Mouse (Mus musculus) left cerebral cortex, postnatal 25 days (tissue): ENCODE measurements at regions not wholly inside any gene's neighbourhood (a gene's known extent, or its start where the extent isn't known, plus 50 kb on each side); places are given as distances from the start of the nearest gene placed in this dataset.

Source experiments
- DNase-seq, 2 experiments: peaks; one replicate each; pipeline ENCODE4 v3.0.0; 2022; ENCODE audit warnings: low spot score in 2 of 2, mixed read lengths in 1 of 2
- intact Hi-C: fragments of 180-260 bp; cut with DNase I; formaldehyde crosslinking; loops from one replicate; pipeline ENCODE4 v1.15.1; 2025

DNA sequence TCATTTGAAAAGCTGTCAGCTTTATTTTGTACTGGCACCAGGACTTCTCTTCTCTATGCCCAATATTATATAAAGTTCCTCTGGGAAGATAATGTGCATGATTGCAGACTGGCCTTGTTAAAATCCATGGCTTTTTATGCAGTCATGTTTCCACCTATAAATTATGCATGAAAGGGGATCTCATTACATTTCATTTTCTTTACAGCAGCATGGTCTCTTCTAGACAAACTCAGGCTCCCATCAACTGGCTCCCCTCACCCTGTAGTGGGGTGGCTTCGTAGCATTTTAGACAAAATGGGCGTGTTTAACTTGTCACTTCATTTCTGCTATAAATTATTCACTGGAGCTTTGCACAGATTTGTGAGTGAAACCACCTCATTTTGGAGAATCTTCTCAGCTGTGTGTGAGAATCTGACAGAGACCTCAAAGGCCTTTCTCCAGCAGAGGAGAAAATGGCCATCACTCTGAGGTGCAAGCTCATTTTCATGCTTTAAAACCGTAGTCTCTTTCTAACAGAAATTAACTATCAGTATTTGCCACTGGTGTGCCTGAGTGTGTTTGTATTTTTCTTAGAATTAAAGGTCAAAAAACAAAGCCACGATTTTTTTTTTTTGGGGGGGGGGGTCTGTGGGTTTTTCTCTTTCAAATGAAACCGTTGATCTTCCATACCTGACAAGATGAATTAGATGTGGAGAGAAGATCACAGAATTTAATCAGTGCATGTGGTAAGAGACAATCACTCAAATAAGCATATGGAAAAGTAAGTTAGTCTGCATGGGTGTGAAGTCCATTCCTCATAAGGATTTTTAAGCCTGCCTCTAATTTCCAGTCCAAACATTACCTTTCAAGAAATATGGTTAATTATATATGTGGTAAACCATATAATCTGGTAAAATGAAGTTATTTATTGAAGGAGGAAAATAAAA, 111.4 kb upstream of the 1700008P02Rik start:
- no peak for DNase-seq
- intact Hi-C loops, result no loop called here

DNA sequence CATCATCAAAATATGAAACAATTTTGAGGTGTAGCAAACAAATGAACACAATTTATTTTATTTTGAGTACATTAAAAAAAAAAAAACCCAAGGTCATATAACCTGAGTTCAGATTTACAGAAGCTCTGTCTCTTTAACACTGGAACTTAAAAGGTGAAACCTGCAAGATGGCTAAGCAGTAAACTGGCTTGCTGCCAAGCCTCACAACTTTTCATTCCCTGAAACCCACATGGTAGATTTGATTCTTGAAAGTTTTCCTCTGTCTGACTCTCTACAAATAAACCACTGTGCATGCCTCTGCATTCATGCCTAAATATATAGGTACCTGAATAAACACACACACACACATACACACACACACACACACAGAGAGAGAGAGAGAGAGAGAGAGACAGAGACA, 109.8 kb upstream of the 1700008P02Rik start:
- intact Hi-C loops, result no loop called here
- DNase-seq, result no peak

DNA sequence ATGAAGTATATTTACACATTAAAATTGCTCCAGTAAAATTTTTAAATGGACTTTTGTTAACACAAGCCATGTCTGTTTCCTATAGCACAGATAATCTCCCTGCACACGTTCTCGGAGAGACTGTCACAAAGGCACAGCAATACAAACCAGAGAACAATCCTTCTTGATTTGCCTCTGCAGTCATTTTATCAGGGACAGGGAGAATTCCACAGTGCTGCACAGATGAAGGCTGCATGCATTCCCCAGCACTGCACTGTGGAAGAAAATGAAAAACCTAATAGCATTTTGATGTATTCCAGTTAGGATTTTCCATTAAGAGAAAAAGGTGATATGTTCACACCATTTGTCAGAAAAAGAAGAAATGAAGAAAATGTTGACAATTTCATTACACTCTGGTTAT, 63.4 kb upstream of the 1700008P02Rik start:
- intact Hi-C loops, result no loop called here
- DNase-seq, result no peak

DNA sequence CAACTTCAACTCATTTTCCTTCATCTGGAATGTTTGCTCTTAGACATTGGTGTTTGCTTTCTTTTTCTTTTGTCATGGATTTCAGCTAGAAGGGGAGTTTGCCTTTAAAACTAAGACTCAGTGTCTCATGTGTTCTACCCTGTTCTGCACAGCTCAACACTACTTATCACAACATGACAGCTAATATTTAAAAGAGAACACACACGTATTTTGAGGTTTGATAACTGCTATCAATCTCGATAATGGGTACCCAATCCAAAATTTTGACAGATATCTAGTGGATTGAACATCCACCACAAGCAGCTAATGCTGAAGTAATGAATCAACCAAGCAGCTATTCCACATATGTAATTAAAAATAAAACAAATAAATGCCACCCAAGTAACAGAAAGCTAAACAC, 61.2 kb upstream of the 1700008P02Rik start:
- no peak for DNase-seq
- intact Hi-C loops, result no loop called here

DNA sequence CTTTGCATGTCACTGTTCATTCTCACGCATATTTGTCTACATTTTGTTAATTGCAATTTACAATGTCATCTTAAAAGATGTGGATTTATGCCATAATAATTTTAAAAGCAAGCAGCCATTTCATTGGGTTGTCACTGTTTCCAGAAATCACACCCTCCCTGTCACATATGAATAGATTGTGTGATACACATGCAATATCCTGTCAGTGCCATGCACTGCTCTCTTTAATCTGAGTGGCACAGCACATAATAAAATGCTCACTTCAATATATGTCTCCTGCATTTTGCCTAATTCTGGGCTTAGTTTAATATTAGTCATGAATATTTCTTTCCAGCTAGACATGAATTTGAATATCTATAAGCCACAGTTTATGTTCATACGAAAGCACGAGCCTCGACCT, 56.1 kb upstream of the 1700008P02Rik start:
- intact Hi-C loops, result no loop called here

DNA sequence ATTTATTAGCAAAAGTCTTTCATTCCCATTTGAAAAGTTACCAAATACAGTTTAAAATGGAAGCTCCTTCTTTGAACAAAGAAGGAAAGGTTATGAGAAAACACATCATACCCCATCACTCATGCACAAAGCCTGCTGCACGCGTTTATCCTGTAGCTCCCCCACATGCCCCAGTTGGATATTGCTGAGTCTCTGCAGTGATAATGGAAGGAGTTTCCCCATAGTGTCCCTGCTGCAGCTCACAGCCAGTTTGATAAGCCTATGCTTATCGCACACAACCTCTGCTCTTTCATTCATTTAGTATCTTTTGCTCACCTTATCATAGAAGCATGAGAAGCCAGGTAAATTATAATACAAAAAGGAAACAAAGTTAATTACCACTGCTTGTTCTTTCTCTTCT, 55.1 kb upstream of the 1700008P02Rik start:
- intact Hi-C loops, result no loop called here
- no peak for DNase-seq

More for the DNA sequence above, 56.1 kb upstream of the 1700008P02Rik start:
- DNase-seq, result no peak
